Mouse (Mus musculus): Measurements from ENCODE around the gene Prss22. TPM values are rescaled to one million over a fixed set of nuclear protein-coding genes. Genes with fewer than 3 reads are reported as not detected.
A peak's percentile ranks its signal among the peaks of the same experiment; 100 is the strongest.

The Prss22 gene
- polyA plus RNA-seq, 1 experiment from 2014 or later: 3.1 TPM

DNA sequence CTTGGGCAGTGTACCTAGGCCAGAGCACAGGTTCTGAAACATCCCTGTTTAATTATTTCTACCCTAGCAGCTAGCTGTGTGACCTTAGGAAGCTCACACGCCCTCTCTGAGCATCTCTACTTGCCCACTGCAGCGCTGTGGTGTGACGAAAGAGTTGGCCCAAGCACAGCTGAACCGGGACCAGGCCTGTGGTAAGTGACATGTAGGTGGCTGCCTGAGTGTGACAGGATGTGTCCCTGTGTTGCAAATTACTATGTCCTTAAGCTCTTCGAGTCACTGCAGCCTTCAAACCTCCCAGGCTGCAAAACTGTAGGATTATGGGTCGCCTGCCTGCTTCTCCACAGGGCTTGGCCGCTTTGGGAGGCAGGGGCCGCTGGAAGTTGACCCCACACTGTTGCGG, 26.6 kb downstream of the Prss22 start:
- no peaks in the 10 kb centered on the region for H3K27me3 ChIP-seq (ENCODE audit: control insufficient read depth, insufficient read depth, low read length)
- H3K4me2 ChIP-seq (replicated peaks; ENCODE audit: low read depth, low read length): no peak overlapping the region
- no peak overlapping the region for H3K4me3 ChIP-seq (ENCODE audit: low read depth, low read length)
- no peak overlapping the region for H3K27ac ChIP-seq (ENCODE audit: low read length)
- H3K4me1 ChIP-seq (ENCODE audit: control insufficient read depth, insufficient read depth, low read length): no peaks in the 10 kb centered on the region
- H3K9me3 ChIP-seq (ENCODE audit: control insufficient read depth, low read depth, low read length): no peaks in the 10 kb centered on the region
- H3K9ac ChIP-seq (replicated peaks; ENCODE audit: low read depth, low read length): no peak overlapping the region
- 81% methylated on average over 9 of the region's 9 CpGs for WGBS
- no peak for ATAC-seq (ENCODE audit: insufficient number of reproducible peaks, insufficient read depth, low FRiP score, low read depth)
- H3K36me3 ChIP-seq (ENCODE audit: control insufficient read depth, insufficient read depth, low read length): no peaks in the 10 kb centered on the region

DNA sequence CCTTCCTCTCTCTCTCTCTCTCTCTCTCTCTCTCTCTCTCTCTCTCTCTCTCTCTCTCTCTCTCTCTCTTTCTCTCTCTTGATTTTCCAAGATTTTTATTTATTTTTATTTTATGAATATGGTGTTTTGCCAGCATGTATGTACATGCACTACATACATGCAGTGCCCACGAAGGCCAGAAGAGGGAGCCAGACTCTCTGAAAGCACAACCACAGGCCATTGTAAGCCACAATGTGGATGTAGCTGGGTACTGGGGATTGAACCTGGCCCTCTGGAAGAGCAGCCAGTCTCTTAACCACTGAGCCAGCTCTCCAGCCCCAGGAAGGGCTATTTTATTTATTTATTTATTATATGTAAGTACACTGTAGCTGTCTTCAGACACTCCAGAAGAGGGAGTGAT, 28.7 kb downstream of the Prss22 start:
- Histone ChIP-seq H3K9me3 (ENCODE audit: control insufficient read depth, low read depth, low read length) (no peaks in the 10 kb centered on the region), H3K4me3 (ENCODE audit: low read depth, low read length) (no peak overlapping the region), H3K4me2 (replicated peaks; ENCODE audit: low read depth, low read length) (no peak overlapping the region), H3K9ac (replicated peaks; ENCODE audit: low read depth, low read length) (no peak overlapping the region), H3K27ac (ENCODE audit: low read length) (no peak overlapping the region), H3K36me3 (ENCODE audit: control insufficient read depth, insufficient read depth, low read length) (no peaks in the 10 kb centered on the region), H3K4me1 (ENCODE audit: control insufficient read depth, insufficient read depth, low read length) (no peaks in the 10 kb centered on the region), H3K27me3 (ENCODE audit: control insufficient read depth, insufficient read depth, low read length) (no peaks in the 10 kb centered on the region)
- WGBS: 6% methylated on average over 1 of the region's 1 CpGs
- no peak for ATAC-seq (ENCODE audit: insufficient number of reproducible peaks, insufficient read depth, low FRiP score, low read depth)

- Histone ChIP-seq H3K4me1 (ENCODE audit: control insufficient read depth, insufficient read depth, low read length) (no peaks in the 10 kb centered on the region), H3K9me3 (ENCODE audit: control insufficient read depth, low read depth, low read length) (no peaks in the 10 kb centered on the region), H3K4me2 (replicated peaks; ENCODE audit: low read depth, low read length) (no peak overlapping the region), H3K27me3 (ENCODE audit: control insufficient read depth, insufficient read depth, low read length) (no peaks in the 10 kb centered on the region), H3K27ac (ENCODE audit: low read length) (no peak overlapping the region), H3K9ac (replicated peaks; ENCODE audit: low read depth, low read length) (no peak overlapping the region), H3K4me3 (ENCODE audit: low read depth, low read length) (no peak overlapping the region), H3K36me3 (ENCODE audit: control insufficient read depth, insufficient read depth, low read length) (no peaks in the 10 kb centered on the region)
- 56% methylated on average over 2 of the region's 2 CpGs for WGBS
- no peak for ATAC-seq (ENCODE audit: insufficient number of reproducible peaks, insufficient read depth, low FRiP score, low read depth)
Observed at GRCm38 (mm10) chr17:23968780-23969179, 29.1 kb downstream of the Prss22 start.

DNA sequence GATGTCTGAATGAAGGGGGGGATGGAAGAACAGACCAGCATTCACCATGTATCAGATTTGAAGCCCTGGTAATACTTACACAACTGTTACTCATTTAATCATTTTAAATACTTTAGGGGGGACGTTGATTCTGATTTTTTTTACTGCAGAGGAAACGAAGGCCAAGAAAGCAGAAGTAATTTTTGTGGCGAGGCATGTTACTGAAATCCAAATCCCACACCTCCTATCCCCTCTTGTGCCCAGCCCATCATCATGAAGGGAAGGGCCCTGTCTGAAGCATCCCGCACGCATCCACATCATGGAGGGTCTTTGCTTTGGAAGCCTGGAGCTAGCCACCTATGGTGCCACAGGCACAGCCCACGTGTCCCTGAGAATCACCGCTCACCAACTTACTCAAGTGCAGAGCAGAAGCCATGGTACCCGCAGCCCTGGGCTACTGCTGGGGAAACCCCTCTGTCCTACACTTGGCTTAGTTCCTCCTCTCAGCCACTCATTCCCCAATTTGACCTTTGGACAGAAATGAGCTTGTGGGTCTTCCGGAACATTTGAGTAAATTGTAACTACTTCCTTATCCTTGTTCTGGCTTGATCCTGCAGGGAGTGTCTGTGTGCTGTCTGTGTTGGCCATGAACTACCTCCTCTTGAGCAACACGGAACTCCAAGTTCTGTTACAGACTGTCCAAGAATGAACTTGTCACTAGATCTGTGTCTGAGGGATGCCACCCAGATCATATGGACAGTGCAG, 31.1 kb downstream of the Prss22 start:
- H3K4me3 ChIP-seq (ENCODE audit: low read depth, low read length): no peak overlapping the region
- H3K4me1 ChIP-seq (ENCODE audit: control insufficient read depth, insufficient read depth, low read length): no peaks in the 10 kb centered on the region
- 0 out of 2 replicates have a peak, but pooled peaks have one; percentile 10 for ATAC-seq (ENCODE audit: insufficient number of reproducible peaks, insufficient read depth, low FRiP score, low read depth)
- 83% methylated on average over 10 of the region's 10 CpGs for WGBS
- no peaks in the 10 kb centered on the region for H3K27me3 ChIP-seq (ENCODE audit: control insufficient read depth, insufficient read depth, low read length)
- no peak overlapping the region for H3K27ac ChIP-seq (ENCODE audit: low read length)
- no peaks in the 10 kb centered on the region for H3K36me3 ChIP-seq (ENCODE audit: control insufficient read depth, insufficient read depth, low read length)
- H3K9me3 ChIP-seq (ENCODE audit: control insufficient read depth, low read depth, low read length): no peaks in the 10 kb centered on the region
- H3K9ac ChIP-seq (replicated peaks; ENCODE audit: low read depth, low read length): no peak overlapping the region
- H3K4me2 ChIP-seq (replicated peaks; ENCODE audit: low read depth, low read length): no peak overlapping the region

DNA sequence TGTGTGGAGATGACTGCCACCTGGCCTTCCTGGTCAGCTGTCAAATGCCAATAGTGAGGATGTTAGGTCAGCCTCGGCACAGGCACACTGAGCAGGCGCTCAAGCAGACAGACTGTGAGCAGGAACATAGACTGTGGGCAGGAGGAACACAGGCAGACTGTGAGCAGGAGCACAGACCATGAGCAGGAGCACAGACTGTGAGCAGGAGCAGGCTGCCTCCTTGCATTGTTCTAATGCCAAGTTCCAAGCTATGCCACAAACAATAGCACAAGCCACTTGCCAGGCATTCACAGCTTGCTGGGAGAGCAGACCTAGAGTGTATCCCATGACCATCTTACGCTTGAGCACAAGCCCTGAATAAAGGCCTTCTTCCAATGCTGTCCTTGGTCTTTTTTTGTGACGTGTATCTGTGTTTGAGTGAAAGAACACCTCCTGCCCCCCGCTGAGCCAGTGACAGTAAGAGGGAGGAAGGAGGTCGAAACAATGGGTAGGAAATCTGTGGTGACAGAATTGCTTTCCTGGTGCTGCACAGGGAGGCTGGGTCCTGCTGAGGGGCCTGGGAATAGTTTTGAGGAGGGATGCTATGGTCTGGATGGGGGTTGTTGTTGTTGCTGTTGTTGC, 32.0 kb downstream of the Prss22 start:
- H3K36me3 ChIP-seq (ENCODE audit: control insufficient read depth, insufficient read depth, low read length): no peaks in the 10 kb centered on the region
- no peak overlapping the region for H3K9ac ChIP-seq (replicated peaks; ENCODE audit: low read depth, low read length)
- WGBS: 46% methylated on average over 6 of the region's 6 CpGs
- no peak overlapping the region for H3K27ac ChIP-seq (ENCODE audit: low read length)
- H3K27me3 ChIP-seq (ENCODE audit: control insufficient read depth, insufficient read depth, low read length): no peaks in the 10 kb centered on the region
- H3K4me3 ChIP-seq (ENCODE audit: low read depth, low read length): no peak overlapping the region
- no peak for ATAC-seq (ENCODE audit: insufficient number of reproducible peaks, insufficient read depth, low FRiP score, low read depth)
- no peaks in the 10 kb centered on the region for H3K4me1 ChIP-seq (ENCODE audit: control insufficient read depth, insufficient read depth, low read length)
- H3K9me3 ChIP-seq (ENCODE audit: control insufficient read depth, low read depth, low read length): no peaks in the 10 kb centered on the region
- H3K4me2 ChIP-seq (replicated peaks; ENCODE audit: low read depth, low read length): no peak overlapping the region

DNA sequence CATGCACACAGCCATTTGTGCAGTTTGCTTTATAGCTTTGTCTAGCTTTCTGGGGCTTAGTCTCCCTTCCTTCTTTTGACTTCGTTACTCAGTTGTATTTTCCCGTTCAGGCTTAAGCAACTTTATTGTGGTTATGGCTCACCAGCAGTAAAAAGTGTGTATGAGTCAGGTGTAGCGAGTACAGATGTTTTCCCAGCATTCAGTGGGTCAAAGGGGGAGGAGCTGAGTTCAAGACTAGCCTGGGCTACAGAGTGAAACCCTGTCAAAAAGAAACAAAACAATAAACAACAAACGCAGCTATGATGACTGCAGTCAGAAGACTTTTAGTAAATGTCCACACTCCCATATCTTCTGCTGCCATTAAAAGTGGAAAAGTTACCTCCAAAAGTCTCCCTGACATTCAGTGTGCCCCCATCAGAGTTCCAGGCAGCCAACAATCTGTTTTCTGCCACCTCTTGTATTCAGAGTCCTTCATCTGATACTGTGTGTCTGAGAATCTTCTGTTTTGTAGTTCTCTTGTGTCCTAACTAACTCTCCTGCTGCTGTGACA, 36.3 kb downstream of the Prss22 start:
- Histone ChIP-seq H3K4me3 (ENCODE audit: low read depth, low read length) (no peak overlapping the region), H3K9me3 (ENCODE audit: control insufficient read depth, low read depth, low read length) (no peaks in the 10 kb centered on the region), H3K36me3 (ENCODE audit: control insufficient read depth, insufficient read depth, low read length) (no peaks in the 10 kb centered on the region), H3K27ac (ENCODE audit: low read length) (no peak overlapping the region), H3K4me1 (ENCODE audit: control insufficient read depth, insufficient read depth, low read length) (0 out of 2 replicates have a peak, but pooled peaks cover 4% of the 10 kb centered on the region), H3K27me3 (ENCODE audit: control insufficient read depth, insufficient read depth, low read length) (no peaks in the 10 kb centered on the region), H3K4me2 (replicated peaks; ENCODE audit: low read depth, low read length) (no peak overlapping the region), H3K9ac (replicated peaks; ENCODE audit: low read depth, low read length) (no peak overlapping the region)
- no peak for ATAC-seq (ENCODE audit: insufficient number of reproducible peaks, insufficient read depth, low FRiP score, low read depth)
- 72% methylated on average over 4 of the region's 4 CpGs for WGBS

GRCm38 (mm10) chr17:23960084-23960738, 37.7 kb downstream of the Prss22 start:
- no peak overlapping the region for H3K4me3 ChIP-seq (ENCODE audit: low read depth, low read length)
- no peak overlapping the region for H3K27ac ChIP-seq (ENCODE audit: low read length)
- no peaks in the 10 kb centered on the region for H3K36me3 ChIP-seq (ENCODE audit: control insufficient read depth, insufficient read depth, low read length)
- no peak overlapping the region for H3K4me2 ChIP-seq (replicated peaks; ENCODE audit: low read depth, low read length)
- WGBS: 38% methylated on average over 3 of the region's 3 CpGs
- no peaks in the 10 kb centered on the region for H3K9me3 ChIP-seq (ENCODE audit: control insufficient read depth, low read depth, low read length)
- 0 out of 2 replicates have a peak, but pooled peaks cover 4% of the 10 kb centered on the region for H3K4me1 ChIP-seq (ENCODE audit: control insufficient read depth, insufficient read depth, low read length)
- no peaks in the 10 kb centered on the region for H3K27me3 ChIP-seq (ENCODE audit: control insufficient read depth, insufficient read depth, low read length)
- ATAC-seq (ENCODE audit: insufficient number of reproducible peaks, insufficient read depth, low FRiP score, low read depth): peak; percentile 86
- no peak overlapping the region for H3K9ac ChIP-seq (replicated peaks; ENCODE audit: low read depth, low read length)

DNA sequence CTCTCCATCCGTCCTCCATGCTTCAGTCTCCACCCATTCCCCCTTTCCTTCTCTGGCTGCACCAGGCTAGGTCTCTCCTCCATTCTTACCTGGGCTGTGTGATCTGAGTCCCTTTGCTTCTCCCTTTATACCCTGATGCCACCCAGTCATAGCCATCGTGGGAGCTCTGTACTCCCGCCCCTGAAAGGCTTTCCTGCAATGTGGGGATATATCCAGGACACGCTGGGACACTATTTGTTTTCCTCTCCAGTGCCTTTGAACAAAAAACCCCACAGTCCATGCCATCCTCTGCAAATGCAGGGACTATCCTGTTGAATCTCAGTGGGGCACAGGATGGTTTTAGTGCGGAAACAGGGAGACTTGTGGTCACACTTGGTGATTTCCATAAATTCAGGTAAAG, 42.7 kb downstream of the Prss22 start, which contains the start of gene Sbpl:
Gene Sbpl, minus strand, starts transcription at position 101 of the 400 bp plus-strand sequence.
- no peaks in the 10 kb centered on the region for H3K27me3 ChIP-seq (ENCODE audit: control insufficient read depth, insufficient read depth, low read length)
- 81% methylated on average over 5 of the region's 5 CpGs for WGBS
- no peak within 1 kb of the TSS for H3K4me2 ChIP-seq (replicated peaks; ENCODE audit: low read depth, low read length)
- H3K4me1 ChIP-seq (ENCODE audit: control insufficient read depth, insufficient read depth, low read length): 0 out of 2 replicates have a peak, but pooled peaks cover 4% of the 10 kb centered on the region
- no peak within 1 kb of the TSS for H3K4me3 ChIP-seq (ENCODE audit: low read depth, low read length)
- no peaks in the 10 kb centered on the region for H3K9me3 ChIP-seq (ENCODE audit: control insufficient read depth, low read depth, low read length)
- ATAC-seq (ENCODE audit: insufficient number of reproducible peaks, insufficient read depth, low FRiP score, low read depth): no peak
- no peak within 1 kb of the TSS for H3K27ac ChIP-seq (ENCODE audit: low read length)
- H3K9ac ChIP-seq (replicated peaks; ENCODE audit: low read depth, low read length): no peak within 1 kb of the TSS
- no peaks in the 10 kb centered on the region for H3K36me3 ChIP-seq (ENCODE audit: control insufficient read depth, insufficient read depth, low read length)
